ENCODE assay signal across 9 mouse cellular contexts in genomic region chr7:27384731-27385130, GRCm38 (mm10). TPM values are rescaled to one million over a fixed set of nuclear protein-coding genes. Genes with fewer than 3 reads are reported as not detected.
DNase-seq lines count a peak whose midpoint lies in the region; ATAC-seq and TF ChIP-seq lines count a peak whose summit lies in the region.
"Had no signal": no experiment of that assay in that cellular context is flagged by ENCODE, and none has a peak within 500 bp of the region (broad histone marks: within the 10 kb centered on the region; RNA-seq: fewer than 3 reads in every experiment).

No protein-coding gene starts in this region.

- no peaks in the 10 kb centered on the region for H3K9me3 ChIP-seq in G1E (replicated peaks)

- no peak overlapping the region; the same call in 1 of the 2 replicates for H3K4me3 ChIP-seq in G1E (ENCODE audit: low read depth, low read length)
- no peak overlapping the region for H3K4me3 ChIP-seq in lung, adult 2 months (replicated peaks; ENCODE audit: extremely low read depth, low read depth, low read length)

- ATAC-seq in G1E (ENCODE audit: extremely low read depth, insufficient number of reproducible peaks, low FRiP score, poor library complexity, severe bottlenecking), result no peak

- intact Hi-C loops in left cerebral cortex, postnatal 36 days (cut with DNase I), result loop anchor here (5.0 kb wide), 1 partner anchor 47 kb away; the partner anchor contains the start of gene Ltbp4

- peaks cover 55% of the 10 kb centered on the region for H3K4me1 ChIP-seq in G1E (ENCODE audit: insufficient read depth, low read depth, low read length)
- no peaks in the 10 kb centered on the region for H3K4me1 ChIP-seq in lung, adult 2 months (ENCODE audit: control insufficient read depth, insufficient read depth, low read length)

- 36% methylated on average over 4 of the region's 4 CpGs for WGBS in lung, adult 2 months

- peak; percentile 67 to 82 for DNase-seq in layer of hippocampus, adult 18-20 months (ENCODE audit: low spot score in 2 of 2)
- no peak for DNase-seq in layer of hippocampus, adult 8-10 months (ENCODE audit: low spot score in 2 of 2)
- DNase-seq in G1E (ENCODE audit: low spot score), result peak; percentile 64
- peak; percentile 59 for DNase-seq in c-Kit-positive CD71-positive TER-119-positive erythroid progenitor cells, embryonic 14.5 days (ENCODE audit: low spot score)
- peak; percentile 80 for DNase-seq in induced T-regulatory cell, adult 2 months (ENCODE audit: low read depth)
- peak; percentile 72 for DNase-seq in lung, adult 2 months
- peak; percentile 64 to 90 for DNase-seq in spleen, postnatal 4 days (ENCODE audit: low spot score in 2 of 2)
- no peak for DNase-seq in left cerebral cortex, postnatal 36 days (ENCODE audit: low spot score in 2 of 2)

- H3K27me3 ChIP-seq in G1E (ENCODE audit: insufficient read depth, low read length), result no peaks in the 10 kb centered on the region

- H3K36me3 ChIP-seq in G1E (replicated peaks), result no peaks in the 10 kb centered on the region

- no peak for TF ChIP-seq POLR2A in lung, adult 2 months (IDR thresholded peaks at IDR 0.05; ENCODE audit: borderline replicate concordance, extremely low read depth, low read depth, low read length)

- peak; percentile 71 for TF ChIP-seq CTCF in G1E (IDR thresholded peaks at IDR 0.05; ENCODE audit: low read depth, low read length)
- peak; percentile 70 for TF ChIP-seq CTCF in lung, adult 2 months (IDR thresholded peaks at IDR 0.05; ENCODE audit: insufficient read depth, low read length)

RNA-seq across cellular contexts. Expression of gene Gm20479, which starts 27.5 kb away (rescaled TPM):
- not detected for total RNA-seq in layer of hippocampus, adult 18-20 months (2021)
- total RNA-seq in layer of hippocampus, adult 8-10 months (2022), result not detected
- not detected in 2 replicates for total RNA-seq in G1E (2014; fragmentation: Nextera tagmentation)
- 1.3 TPM in 1 of 2 replicates, not detected in the other for total RNA-seq in G1E (2017)
- 1.2 and 1.4 TPM in 2 replicates for polyA plus RNA-seq in G1E (2012)
- polyA plus RNA-seq in lung, adult 2 months (2012; rRNA removed), result not detected in 2 replicates
- total RNA-seq in left cerebral cortex, postnatal 36 days (2021), result not detected
- total RNA-seq: gastrocnemius, postnatal 4 days had no signal

RNA-seq across cellular contexts. Expression of gene Shkbp1, which starts 28.9 kb away (rescaled TPM):
- 10 to 100 TPM; 25.8 to 28.2 TPM for total RNA-seq in layer of hippocampus, adult 18-20 months (2021)
- total RNA-seq in layer of hippocampus, adult 8-10 months (2022), result 10 to 100 TPM; 29.6 to 49.1 (median 34.1) TPM
- total RNA-seq in G1E (2014; fragmentation: Nextera tagmentation) (89.8 and 111 TPM in 2 replicates), G1E (2017) (27.4 and 29.5 TPM in 2 replicates)
- 218 and 220 TPM in 2 replicates for polyA plus RNA-seq in G1E (2012)
- polyA plus RNA-seq in lung, adult 2 months (2012; rRNA removed), result 76.4 and 85.1 TPM in 2 replicates
- 10 to 100 TPM; 12.4 to 35.7 TPM for total RNA-seq in left cerebral cortex, postnatal 36 days (2021)

RNA-seq across cellular contexts. Expression of gene Ltbp4, which starts 47.2 kb away (rescaled TPM):
- 10 to 100 TPM; 43.9 to 47.5 TPM for total RNA-seq in layer of hippocampus, adult 18-20 months (2021)
- 10 to 100 TPM; 48.5 to 59.4 (median 57.9) TPM for total RNA-seq in layer of hippocampus, adult 8-10 months (2022)
- total RNA-seq in G1E (2014; fragmentation: Nextera tagmentation) (0.39 and 9.1 TPM in 2 replicates), G1E (2017) (0.06 and 0.16 TPM in 2 replicates)
- polyA plus RNA-seq in G1E (2012), result 1.0 and 1.5 TPM in 2 replicates
- polyA plus RNA-seq in lung, adult 2 months (2012; rRNA removed), result 496 and 612 TPM in 2 replicates
- total RNA-seq in left cerebral cortex, postnatal 36 days (2021), result 10 to 100 TPM; 36.3 to 50.7 TPM

Comparison
In these comparisons a context has a peak if more than half of its experiments do, and no peak if none do; other contexts are left out.
1. DNase-seq: peak in layer of hippocampus, adult 18-20 months (2 of 2), G1E (single experiment), c-Kit-positive CD71-positive TER-119-positive erythroid progenitor cells, embryonic 14.5 days (single experiment), induced T-regulatory cell, adult 2 months (single experiment), lung, adult 2 months (single experiment) and spleen, postnatal 4 days (2 of 2); none in layer of hippocampus, adult 8-10 months (0 of 2) and left cerebral cortex, postnatal 36 days (0 of 2).